Mouse (Mus musculus) embryonic fibroblast, embryonic 13.5 days (primary cell): ENCODE measurements around the gene Znhit2. TPM values are rescaled to one million over a fixed set of nuclear protein-coding genes. Genes with fewer than 3 reads are reported as not detected.
A peak's percentile ranks its signal among the peaks of the same experiment; 100 is the strongest.
"Not testable (repeated sequence)": the region's sequence is repeated elsewhere in the genome, so short reads cannot be mapped to it uniquely, and the experiment has no call there.

Experiments used
- H3K27ac ChIP-seq: 2 replicates; pipeline ENCODE4 v1.5.1; 2012; ENCODE audit warnings: low read length, control low read depth, inconsistent platforms; ENCODE audit not compliant: insufficient read depth
- H3K4me1 ChIP-seq: 2 replicates; pipeline ENCODE4 v1.6.1; 2011; ENCODE audit warnings: low read length; ENCODE audit not compliant: control insufficient read depth, insufficient read depth
- H3K4me3 ChIP-seq: 2 replicates; pipeline ENCODE4 v1.5.1; 2011; ENCODE audit warnings: mild to moderate bottlenecking, control low read depth, low read length; ENCODE audit not compliant: insufficient read depth
- CTCF ChIP-seq: IDR thresholded peaks from 2 replicates; pipeline ENCODE4 v1.5.1; 2011; ENCODE audit warnings: mild to moderate bottlenecking, control low read depth, low read length, moderate library complexity, borderline replicate concordance; ENCODE audit not compliant: insufficient read depth
- POLR2A ChIP-seq: IDR thresholded peaks from 2 replicates; pipeline ENCODE4 v1.6.1; 2011; ENCODE audit warnings: low read depth, mild to moderate bottlenecking, control low read depth, low read length, moderate library complexity
- polyA plus RNA-seq: library from polyadenylated mRNA; stranded (reverse); fragments of >200 nt; gene quantifications from 2 replicates; pipeline ENCODE4 v1.2.4, GENCODE M21; 2011; ENCODE audit warnings: low read depth; ENCODE audit not compliant: missing spikeins, insufficient read length

Znhit2 gene
- polyA plus RNA-seq, 1 experiment: 8.9 TPM

DNA sequence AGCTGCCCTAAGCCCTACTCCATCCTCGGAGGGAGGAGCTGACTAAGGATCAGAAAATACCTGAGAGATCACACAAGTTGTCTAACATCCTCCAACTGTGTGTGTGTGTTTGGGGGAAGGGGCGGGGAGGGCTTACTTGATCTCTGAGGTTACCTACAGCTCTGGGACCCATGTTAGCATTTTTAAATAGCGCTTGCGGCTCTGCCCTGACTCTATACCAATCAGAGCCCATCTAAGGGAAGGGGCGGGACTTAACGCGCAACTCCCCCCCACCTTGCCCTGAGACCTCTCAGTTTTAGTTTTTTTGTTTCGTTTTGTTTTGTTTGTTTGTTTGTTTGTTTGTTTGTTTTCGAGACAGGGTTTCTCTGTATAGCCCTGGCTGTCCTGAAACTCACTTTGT is 31.6 kb upstream of the Znhit2 start:
- H3K27ac ChIP-seq: no peak overlapping the region
- H3K4me1 ChIP-seq: no peaks in the 10 kb centered on the region
- H3K4me3 ChIP-seq: no peak overlapping the region
- TF ChIP-seq POLR2A (no peak), CTCF (no peak)

- no peaks in the 10 kb centered on the region for H3K4me1 ChIP-seq
Measured at GRCm38 (mm10) chr19:6030520-6031280, 30.3 kb upstream of the Znhit2 start.

DNA sequence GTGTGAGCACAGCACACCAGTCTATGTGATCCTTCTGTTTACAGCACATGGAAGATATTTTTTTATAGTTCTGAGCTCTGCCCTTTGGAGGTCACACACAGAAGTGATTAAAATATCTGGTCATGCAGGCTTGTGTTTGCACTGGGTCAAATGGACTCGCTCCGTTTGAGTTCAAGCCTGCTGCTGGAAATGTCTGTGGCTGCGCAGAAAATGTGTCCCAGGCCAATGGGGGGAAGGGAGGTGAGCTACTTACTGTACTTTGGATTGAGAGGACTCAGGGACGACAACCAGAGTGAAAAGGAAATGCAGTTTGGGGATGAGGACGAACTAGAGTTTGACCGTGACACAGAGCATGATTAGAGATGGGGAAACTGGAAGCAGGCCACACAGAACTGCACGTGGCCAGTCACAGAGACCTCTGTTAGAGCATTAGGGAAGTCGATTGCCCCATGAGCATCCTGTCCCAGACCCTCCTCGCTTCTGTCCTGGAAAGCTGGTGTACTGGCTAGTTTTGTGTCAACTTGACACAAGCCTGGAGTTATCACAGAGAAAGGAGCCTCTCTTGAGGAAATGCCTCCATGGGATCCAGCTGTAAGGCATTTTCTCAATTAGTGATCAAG is 24.9 kb upstream of the Znhit2 start:
- Histone ChIP-seq H3K27ac (no peak overlapping the region), H3K4me1 (no peaks in the 10 kb centered on the region), H3K4me3 (no peak overlapping the region)
- TF ChIP-seq CTCF (no peak), POLR2A (no peak)

More at GRCm38 (mm10) chr19:6030520-6031280, 30.3 kb upstream of the Znhit2 start:
- no peak for TF ChIP-seq POLR2A
- no peak for TF ChIP-seq CTCF
- Histone ChIP-seq H3K27ac (no peak overlapping the region), H3K4me3 (no peak overlapping the region)

- Histone ChIP-seq H3K4me1 (no peaks in the 10 kb centered on the region), H3K4me3 (no peak overlapping the region), H3K27ac (no peak overlapping the region)
- TF ChIP-seq POLR2A (no peak), CTCF (no peak)
Measured at GRCm38 (mm10) chr19:6037695-6038094, 23.3 kb upstream of the Znhit2 start.

DNA sequence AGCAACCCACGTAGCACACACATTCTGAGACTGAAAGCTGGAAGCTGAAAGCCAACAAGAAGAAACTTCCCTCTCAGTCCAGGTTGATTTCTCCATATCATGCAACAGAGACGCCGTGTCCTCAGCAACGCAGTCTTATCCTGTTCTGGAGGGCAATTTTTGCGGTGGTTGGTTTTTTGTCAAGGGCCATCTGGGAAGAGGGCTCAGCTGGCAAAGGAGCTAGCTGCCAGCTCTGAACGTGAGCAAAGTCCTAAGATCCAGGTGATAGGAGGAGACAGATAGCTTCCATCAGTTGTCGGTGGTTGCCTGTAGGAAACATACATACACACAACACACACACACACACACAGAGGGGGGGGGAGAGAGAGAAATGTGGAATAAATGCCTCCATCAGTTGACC is 22.7 kb upstream of the Znhit2 start:
- Histone ChIP-seq H3K27ac (no peak overlapping the region), H3K4me3 (no peak overlapping the region), H3K4me1 (no peaks in the 10 kb centered on the region)
- TF ChIP-seq CTCF (no peak), POLR2A (no peak)

DNA sequence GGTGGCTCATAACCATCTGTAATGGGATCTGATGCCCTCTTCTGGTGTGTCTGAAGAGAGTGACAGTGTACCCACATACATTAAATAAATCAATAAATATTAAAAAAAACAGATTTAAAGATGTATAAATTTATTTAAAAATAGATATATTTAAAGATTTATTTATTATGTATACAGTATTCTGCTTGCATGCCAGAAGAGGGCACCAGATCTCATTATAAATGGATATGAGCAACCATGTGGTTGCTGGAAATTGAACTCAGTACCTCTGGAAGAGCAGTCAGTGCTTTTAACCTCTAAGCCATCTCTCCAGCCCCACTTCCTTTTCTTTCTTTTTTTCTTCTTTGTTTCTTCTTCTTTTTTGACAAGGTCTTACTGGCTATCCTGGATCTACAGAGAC is 21.0 kb upstream of the Znhit2 start:
- no peak overlapping the region for H3K27ac ChIP-seq
- H3K4me3 ChIP-seq: no peak overlapping the region
- TF ChIP-seq CTCF: no peak
- no peak for TF ChIP-seq POLR2A
- H3K4me1 ChIP-seq: no peaks in the 10 kb centered on the region

GRCm38 (mm10) chr19:6042293-6042692 is 18.7 kb upstream of the Znhit2 start:
- no peak for TF ChIP-seq CTCF
- TF ChIP-seq POLR2A: no peak
- Histone ChIP-seq H3K4me3 (no peak overlapping the region), H3K4me1 (no peaks in the 10 kb centered on the region), H3K27ac (no peak overlapping the region)

GRCm38 (mm10) chr19:6044102-6044501 is 16.9 kb upstream of the Znhit2 start:
- H3K27ac ChIP-seq, H3K4me3 ChIP-seq, H3K4me1 ChIP-seq: not testable (repeated sequence)

GRCm38 (mm10) chr19:6045366-6046293 is 15.4 kb upstream of the Znhit2 start:
- TF ChIP-seq CTCF: no peak
- peak; percentile 64 for TF ChIP-seq POLR2A
- peak overlapping the region; percentile 61 for H3K4me3 ChIP-seq
- H3K4me1 ChIP-seq: no peaks in the 10 kb centered on the region
- peak overlapping the region; percentile 86 for H3K27ac ChIP-seq
